Mouse (Mus musculus): ENCODE data around the gene Notum. TPM values are rescaled to one million over a fixed set of nuclear protein-coding genes. Genes with fewer than 3 reads are reported as not detected.
A peak's percentile ranks its signal among the peaks of the same experiment; 100 is the strongest.

Gene Notum
- total RNA-seq (2021): 1 to 10 TPM; 4.7 to 5.4 TPM
- long read RNA-seq, experiment 1, partial matches to known transcripts: 0 of 3 reads
- long read RNA-seq, experiment 1, other reads (novel, unspliced or antisense): 2 of 3 reads
- long read RNA-seq, experiment 2, partial matches to known transcripts: 1 of 9 reads
- long read RNA-seq, experiment 2, other reads (novel, unspliced or antisense): 7 of 9 reads

DNA sequence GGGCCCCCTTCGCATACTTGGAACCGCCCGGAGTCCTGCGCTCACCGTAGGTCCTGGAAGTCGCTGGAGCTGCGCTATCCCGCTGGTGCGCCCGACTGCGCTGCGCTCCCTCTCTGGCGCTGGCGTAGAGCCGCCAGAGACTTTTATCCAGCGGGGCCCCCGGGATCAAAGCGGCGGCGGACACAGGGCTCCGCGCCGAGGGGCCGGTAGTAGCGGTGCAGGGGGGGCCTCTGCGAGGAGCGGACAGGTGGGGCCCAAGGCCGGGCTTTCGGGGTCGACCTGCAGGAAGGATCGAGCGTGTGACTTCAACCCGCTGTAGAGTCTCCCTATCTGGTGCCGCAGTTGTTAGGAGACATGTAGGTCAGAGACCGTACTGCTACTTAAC, at the start of gene Notum:
Gene Notum, minus strand, starts transcription at position 100 of the 385 bp plus-strand sequence.
- no peak for TF ChIP-seq CTCF (conservative IDR thresholded peaks at IDR 0.05)
- Histone ChIP-seq H3K4me3 (peak within 1 kb of the TSS; percentile 49), H3K27ac (peak within 1 kb of the TSS; percentile 73)
- no peak for DNase-seq (ENCODE audit: low spot score in 2 of 2)

DNA sequence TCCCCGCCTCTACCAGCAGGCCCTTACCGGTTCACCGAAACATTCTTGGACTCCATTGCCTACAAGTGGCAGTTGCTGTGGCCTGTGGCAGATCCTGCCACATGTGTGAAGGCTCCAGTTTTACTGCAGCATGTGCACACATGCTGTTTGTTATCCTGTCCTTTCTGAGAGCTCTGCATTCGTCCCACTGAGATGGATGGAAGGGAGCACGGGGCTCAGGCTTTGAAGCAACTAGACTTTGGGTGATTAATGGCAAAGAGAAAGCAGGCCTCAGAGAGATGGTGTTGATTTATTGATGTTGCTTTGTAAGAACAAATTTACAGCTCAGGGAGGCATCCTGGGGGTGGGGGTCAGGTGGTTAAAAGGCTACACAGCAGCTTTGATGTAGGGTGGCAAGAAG, 49.7 kb upstream of the Notum start:
- Histone ChIP-seq H3K4me3 (no peak overlapping the region), H3K27ac (no peak overlapping the region)
- TF ChIP-seq CTCF (conservative IDR thresholded peaks at IDR 0.05): no peak
- DNase-seq (ENCODE audit: low spot score in 2 of 2): no peak

DNA sequence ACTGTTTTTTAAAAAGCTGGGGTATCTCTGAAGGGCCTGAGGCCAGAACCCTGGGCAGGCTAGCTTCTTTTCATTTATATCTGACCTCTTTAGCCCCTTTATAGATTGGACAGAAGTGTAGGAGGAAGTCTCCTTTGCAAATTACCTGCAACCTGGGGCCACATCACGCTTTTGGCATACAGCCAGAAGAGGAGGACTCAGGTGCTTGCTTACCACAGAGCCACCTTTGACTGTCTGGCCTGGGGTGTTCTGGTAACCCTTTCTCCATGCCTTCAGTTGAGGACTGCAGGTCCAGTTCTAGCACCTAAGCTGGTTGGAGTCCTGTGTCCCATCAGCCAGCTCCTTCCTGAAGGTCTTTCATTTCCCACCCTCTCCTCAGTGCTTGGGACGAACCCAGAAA, 48.6 kb upstream of the Notum start:
- DNase-seq (ENCODE audit: low spot score in 2 of 2): no peak
- no peak for TF ChIP-seq CTCF (conservative IDR thresholded peaks at IDR 0.05)

DNA sequence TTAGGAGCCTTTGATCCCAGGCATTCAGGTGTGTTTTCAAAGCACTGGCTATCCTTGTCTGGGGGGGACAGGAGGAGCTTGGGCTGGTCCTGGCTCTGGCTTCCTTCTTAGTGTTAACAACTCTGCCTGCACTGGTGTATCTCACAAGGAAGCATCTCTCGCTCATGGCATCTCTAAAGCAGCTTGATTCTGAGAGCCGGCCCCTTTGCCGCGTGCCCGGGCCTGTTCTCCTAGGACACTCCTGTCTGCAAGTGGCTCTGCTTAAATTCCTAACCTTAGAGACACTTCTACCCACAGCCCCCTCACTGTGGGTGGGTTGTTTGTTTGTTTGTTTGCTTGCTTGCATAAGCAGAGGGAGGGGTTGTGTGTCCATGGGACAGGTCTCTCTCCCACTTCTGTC, 47.0 kb upstream of the Notum start:
- TF ChIP-seq CTCF (conservative IDR thresholded peaks at IDR 0.05): no peak
- H3K4me3 ChIP-seq: no peak overlapping the region
- no peak for DNase-seq (ENCODE audit: low spot score in 2 of 2)
- peak overlapping the region; percentile 55; the same call in 1 of the 2 replicates for H3K27ac ChIP-seq

More for the DNA sequence above, 48.6 kb upstream of the Notum start:
- Histone ChIP-seq H3K4me3 (no peak overlapping the region), H3K27ac (no peak overlapping the region)

DNA sequence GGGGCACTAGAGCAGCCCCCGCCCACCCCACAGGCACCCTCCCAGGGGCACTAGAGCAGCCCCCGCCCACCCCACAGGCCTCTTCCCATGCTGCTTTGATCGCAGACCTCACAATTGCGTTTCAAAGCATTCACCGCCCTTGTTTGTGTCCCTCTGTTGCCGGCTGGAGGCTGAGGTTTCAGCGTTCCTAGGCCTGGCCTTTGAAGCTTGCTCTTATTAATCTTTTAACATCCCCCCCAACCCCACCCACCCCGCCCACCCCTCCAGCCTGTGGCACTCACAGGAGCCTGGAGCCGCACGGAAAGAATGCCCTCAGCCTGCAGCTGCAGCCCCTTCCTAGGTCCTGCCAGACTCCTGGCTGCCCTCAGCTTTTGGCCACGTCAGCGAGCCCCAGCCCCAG, 46.2 kb upstream of the Notum start:
- H3K27ac ChIP-seq: no peak overlapping the region; the same call in 1 of the 2 replicates
- no peak for TF ChIP-seq CTCF (conservative IDR thresholded peaks at IDR 0.05)
- no peak for DNase-seq (ENCODE audit: low spot score in 2 of 2)
- H3K4me3 ChIP-seq: no peak overlapping the region

DNA sequence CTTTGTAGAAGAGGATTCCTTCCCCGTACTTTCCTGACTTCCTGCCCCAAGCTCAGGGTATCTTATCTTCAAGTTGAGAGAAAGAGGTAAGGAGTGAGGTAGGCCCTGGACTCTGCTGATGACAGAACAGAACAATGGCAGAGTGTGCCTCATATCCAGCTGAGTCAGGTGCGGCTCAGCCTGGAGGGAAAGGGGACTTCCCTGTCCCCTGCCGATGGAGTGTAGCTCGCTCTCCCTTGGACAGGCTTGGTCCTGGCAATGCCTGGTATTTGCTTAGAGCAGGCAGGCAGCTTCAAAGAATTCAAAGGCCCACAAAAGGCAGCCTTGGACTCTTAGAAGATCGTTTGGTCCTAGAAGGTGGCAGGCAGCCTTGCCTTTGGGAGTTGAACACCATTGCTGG, 45.1 kb upstream of the Notum start:
- TF ChIP-seq CTCF (conservative IDR thresholded peaks at IDR 0.05): no peak
- DNase-seq (ENCODE audit: low spot score in 2 of 2): no peak
- H3K27ac ChIP-seq: 0 out of 2 replicates have a peak overlapping the region, but pooled peaks have one; percentile 15

DNA sequence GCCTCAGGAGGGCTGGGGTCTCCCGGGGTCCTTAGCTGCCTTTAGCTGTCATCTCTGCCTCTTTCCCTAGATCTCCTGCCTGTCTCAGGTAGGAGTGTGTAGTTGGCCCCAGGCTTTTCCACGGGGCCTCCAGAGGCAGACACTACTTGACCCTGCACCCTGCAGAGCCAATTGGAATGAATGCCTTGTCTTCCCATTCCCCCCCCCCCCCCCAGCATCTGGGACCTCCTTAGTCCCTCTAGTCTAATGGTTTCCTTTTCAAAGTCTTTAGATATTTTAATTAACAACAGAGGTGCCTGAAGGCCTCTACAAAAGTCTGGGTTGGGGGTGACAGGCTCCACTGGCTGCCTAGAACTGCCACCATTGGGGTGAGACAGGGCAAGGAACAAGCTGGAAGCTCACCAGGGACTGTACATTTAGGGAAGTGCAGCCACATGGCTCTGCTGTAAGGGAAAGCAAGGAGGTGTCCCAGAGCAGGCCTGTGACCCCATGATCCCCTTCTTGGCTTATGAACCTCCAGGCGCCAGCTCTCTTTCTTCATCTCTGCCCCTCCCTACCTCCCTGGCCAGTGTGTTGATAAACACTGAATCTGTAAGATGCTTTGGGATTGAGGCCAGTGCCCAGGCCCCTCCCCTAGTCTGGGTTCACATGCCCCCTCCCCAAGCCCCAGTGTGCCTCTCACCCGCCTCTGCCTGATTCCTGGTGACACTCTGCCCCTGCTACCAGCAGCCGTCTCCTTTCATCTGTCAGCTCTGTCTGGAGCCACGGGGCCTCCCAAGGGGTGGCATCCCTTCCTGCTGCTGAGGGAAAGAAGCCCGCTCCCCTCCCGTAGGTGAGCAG, 43.7 kb upstream of the Notum start:
- Histone ChIP-seq H3K27ac (peak overlapping the region; percentile 1; the same call in 1 of the 2 replicates), H3K4me3 (no peak overlapping the region)
- no peak for TF ChIP-seq CTCF (conservative IDR thresholded peaks at IDR 0.05)
- DNase-seq (ENCODE audit: low spot score in 2 of 2): no peak

More for the DNA sequence above, 45.1 kb upstream of the Notum start:
- H3K4me3 ChIP-seq: no peak overlapping the region

DNA sequence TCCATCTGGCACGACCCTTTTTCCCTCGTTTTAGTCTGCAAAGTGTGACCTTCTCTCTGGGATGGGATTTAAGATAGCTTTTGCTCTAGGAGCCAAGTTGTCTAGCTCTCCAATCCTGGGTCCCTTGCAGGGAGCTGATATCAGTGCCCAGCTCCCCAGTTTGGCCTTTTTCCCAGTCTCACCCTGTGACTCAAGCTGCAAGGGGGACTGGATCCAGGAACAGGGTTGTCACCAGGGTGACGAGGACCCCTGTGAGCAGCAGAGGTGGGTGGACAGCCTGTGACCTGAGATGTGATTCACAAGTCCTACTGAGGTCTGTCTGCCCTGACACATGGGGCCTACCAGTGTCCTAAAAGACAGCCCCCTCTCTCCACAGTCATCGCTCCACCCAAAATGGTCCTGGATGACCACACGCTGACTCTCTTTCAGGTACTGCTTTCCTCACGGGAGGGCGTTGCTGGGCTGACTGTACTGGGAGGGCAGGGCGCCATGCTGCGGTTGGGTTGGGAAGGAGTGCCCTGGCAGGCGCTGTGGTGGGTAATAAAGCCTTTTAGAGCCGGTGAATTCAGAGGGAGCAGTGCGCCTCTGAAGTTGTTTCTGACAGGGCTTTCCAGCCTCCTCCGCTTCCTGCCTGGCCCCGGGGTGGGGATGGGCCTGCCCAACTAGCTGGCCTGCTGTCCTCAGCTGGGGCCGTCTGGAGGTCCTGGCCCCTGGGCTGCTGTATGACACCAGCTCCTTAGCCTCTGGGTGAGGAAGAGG, 42.9 kb upstream of the Notum start:
- no peak for DNase-seq (ENCODE audit: low spot score in 2 of 2)
- peak; percentile 39 for TF ChIP-seq CTCF (conservative IDR thresholded peaks at IDR 0.05)
- H3K4me3 ChIP-seq: no peak overlapping the region
- peak overlapping the region; percentile 1; the same call in 1 of the 2 replicates for H3K27ac ChIP-seq

DNA sequence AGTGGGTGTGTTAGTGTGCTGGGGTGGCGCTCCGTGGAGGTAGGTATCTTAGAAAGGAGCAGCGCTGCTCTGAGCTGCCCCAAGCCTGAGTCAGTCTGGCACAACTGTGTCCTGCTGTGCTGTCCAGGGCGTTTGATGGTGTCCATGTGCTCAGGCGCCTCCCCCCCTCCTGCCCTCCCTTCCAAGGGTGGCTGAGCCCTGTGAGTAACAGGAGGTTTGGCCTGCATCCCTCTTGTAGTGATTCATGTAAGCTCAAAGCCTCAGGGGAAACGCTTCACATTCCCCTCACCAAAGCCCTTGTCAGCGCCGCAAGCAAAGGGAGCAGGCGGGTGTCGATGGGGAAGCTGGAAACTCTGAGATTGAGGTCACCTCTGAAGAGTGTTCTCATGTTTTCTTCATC, 36.8 kb upstream of the Notum start:
- H3K4me3 ChIP-seq: no peak overlapping the region
- no peak for DNase-seq (ENCODE audit: low spot score in 2 of 2)
- peak overlapping the region; percentile 53; the same call in 1 of the 2 replicates for H3K27ac ChIP-seq
- no peak for TF ChIP-seq CTCF (conservative IDR thresholded peaks at IDR 0.05)

DNA sequence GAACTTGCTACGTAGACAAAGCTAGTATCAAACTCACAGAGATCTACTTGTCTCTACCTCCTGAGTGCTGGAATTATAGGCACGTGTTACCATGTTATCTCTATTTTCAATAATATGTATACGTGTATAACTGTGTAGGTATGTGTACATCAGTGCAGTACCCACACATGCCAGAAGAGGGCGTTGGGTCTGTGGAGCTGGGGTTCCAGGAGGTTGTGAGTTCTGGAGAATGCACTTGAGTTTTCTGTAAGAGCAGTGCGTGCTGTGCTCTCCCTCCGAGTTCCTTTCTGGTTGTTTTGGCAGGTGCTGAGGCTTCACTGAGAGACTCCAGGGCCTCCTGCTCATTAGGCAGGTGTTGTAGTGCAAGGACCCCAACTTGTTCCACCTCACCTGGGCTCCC, 35.6 kb upstream of the Notum start:
- TF ChIP-seq CTCF (conservative IDR thresholded peaks at IDR 0.05): peak; percentile 68
- H3K27ac ChIP-seq: 0 out of 2 replicates have a peak overlapping the region, but pooled peaks have one; percentile 55
- no peak overlapping the region for H3K4me3 ChIP-seq
- DNase-seq (ENCODE audit: low spot score in 2 of 2): no peak

DNA sequence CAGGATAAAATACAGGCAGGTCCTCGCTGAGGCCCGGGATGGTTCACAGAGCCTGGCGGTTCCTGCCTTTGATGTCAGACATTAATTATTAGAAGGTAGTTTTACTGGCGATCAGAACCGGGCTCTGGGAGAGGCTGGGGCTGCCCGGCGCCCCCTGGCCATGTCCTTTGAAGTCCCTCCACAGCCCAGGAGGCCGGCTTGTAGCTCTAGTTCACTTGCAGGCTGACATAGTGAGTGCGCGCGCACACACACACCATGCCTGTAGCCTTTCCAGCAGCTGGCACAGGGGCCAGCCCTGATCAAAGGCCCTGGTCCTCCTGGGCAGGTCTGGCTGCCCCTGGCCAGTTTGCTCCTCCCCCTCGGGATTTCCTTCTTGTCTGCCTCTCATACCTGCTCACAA, 34.7 kb upstream of the Notum start:
- DNase-seq (ENCODE audit: low spot score in 2 of 2): no peak
- no peak overlapping the region for H3K4me3 ChIP-seq
- peak overlapping the region; percentile 55; the same call in 1 of the 2 replicates for H3K27ac ChIP-seq
- no peak for TF ChIP-seq CTCF (conservative IDR thresholded peaks at IDR 0.05)

DNA sequence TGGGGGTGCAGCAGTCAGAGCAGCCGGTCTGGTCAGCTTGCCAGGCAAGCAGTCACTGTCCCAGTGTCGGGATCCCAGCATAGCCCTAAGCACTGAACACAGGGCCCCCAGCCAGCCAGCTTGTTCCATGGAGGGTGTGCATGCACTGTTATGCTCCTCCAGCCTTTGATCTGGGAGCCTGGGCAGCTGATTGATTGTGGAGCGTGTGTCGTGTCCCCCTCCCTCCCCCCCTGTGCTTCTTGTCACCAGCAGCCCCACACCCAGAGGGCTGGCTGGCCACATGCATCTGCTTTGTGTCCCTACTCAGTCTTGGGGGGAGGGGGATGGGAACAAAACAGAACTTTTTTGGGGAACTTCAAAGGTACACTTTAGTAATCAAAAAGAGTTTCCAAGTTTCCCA, 34.2 kb upstream of the Notum start:
- Histone ChIP-seq H3K27ac (peak overlapping the region; percentile 61; the same call in 1 of the 2 replicates), H3K4me3 (no peak overlapping the region)
- DNase-seq (ENCODE audit: low spot score in 2 of 2): no peak
- no peak for TF ChIP-seq CTCF (conservative IDR thresholded peaks at IDR 0.05)

DNA sequence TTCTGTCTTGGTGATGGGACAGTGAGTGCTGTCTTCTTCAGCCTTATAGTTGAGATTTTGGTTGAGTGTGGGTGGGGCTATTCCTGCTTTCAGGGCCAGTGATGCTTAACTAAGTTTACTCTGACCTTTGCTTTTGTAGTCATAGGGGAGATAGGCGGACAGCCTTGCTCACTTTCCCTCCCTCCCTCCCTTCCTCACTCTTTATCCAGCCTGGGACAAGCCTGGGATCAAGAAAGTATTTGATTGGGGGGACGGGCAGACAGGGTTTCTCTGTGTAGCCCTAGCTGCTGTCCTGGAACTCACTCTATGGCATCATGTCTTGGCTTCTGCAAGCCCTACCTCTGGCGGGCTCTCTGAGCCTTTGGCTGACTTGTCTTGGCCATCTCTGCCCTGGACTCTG, 32.5 kb upstream of the Notum start:
- no peak for DNase-seq (ENCODE audit: low spot score in 2 of 2)
- Histone ChIP-seq H3K27ac (0 out of 2 replicates have a peak overlapping the region, but pooled peaks have one; percentile 64), H3K4me3 (no peak overlapping the region)
- no peak for TF ChIP-seq CTCF (conservative IDR thresholded peaks at IDR 0.05)
